Mouse (Mus musculus): ENCODE data around the gene Ift52. TPM values are rescaled to one million over a fixed set of nuclear protein-coding genes. Genes with fewer than 3 reads are reported as not detected.

Gene Ift52
- total and polyA plus RNA-seq, 2 experiments from 2014 or later, result 15.8 to 31.8 TPM

DNA sequence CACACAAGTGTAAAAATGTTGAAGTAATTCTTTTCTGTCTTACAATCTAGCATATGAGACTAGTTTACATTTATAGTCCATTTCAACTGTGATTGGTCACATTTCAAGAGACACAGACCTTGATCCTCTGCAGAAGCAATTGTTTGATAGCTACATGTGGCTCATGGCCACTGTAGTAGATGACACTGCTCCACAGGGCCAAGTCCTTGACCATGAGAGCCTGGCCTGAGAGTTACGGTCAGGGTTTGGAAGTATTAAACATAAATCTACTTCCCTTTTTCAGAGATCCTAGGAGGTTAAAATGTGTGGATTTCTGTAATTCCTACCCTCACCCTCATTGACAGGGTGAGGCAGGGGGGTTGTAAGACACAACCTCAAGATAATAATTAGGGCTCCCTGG is 16.1 kb upstream of the Ift52 start:
- Histone ChIP-seq H3K9me3 (ENCODE audit: low read length) (no peaks in the 10 kb centered on the region), H3K4me1 (ENCODE audit: insufficient read depth, low read length) (0 out of 2 replicates have a peak, but pooled peaks cover 2% of the 10 kb centered on the region), H3K9ac (replicated peaks; ENCODE audit: low read length) (no peak overlapping the region), H3K4me2 (ENCODE audit: low read depth, low read length) (no peak overlapping the region), H3K4me3 (ENCODE audit: low read length) (no peak overlapping the region), H3K36me3 (ENCODE audit: insufficient read depth, low read length) (no peaks in the 10 kb centered on the region), H3K27ac (no peak overlapping the region), H3K27me3 (ENCODE audit: insufficient read depth, low read length) (no peaks in the 10 kb centered on the region)
- ATAC-seq, result no peak
- TF ChIP-seq CTCF (IDR thresholded peaks at IDR 0.05; ENCODE audit: low read depth), result no peak
- WGBS, result 100% methylated on average over 1 of the region's 1 CpGs
- DNase-seq (ENCODE audit: low spot score), result no peak

DNA sequence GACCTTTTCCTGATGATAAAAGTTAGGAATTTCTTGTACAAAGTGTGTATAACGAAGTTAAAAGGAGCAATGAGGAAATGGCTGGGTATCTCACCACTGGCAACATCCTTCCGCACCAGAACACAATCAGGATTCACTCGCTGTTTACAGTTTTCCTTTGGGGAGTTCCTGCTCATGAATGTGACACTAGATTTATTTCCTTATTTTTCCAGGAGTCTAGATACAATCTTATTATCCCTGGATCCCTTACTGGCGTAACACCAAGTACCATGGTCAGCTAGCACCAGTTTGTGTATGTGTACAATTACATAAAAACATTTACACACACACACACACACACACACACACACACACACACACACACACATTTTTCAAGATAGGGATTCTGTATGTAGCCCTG is 9.9 kb upstream of the Ift52 start:
- Histone ChIP-seq H3K9ac (replicated peaks; ENCODE audit: low read length) (no peak overlapping the region), H3K36me3 (ENCODE audit: insufficient read depth, low read length) (no peaks in the 10 kb centered on the region), H3K4me2 (ENCODE audit: low read depth, low read length) (no peak overlapping the region), H3K4me3 (ENCODE audit: low read length) (no peak overlapping the region), H3K27me3 (ENCODE audit: insufficient read depth, low read length) (no peaks in the 10 kb centered on the region), H3K9me3 (ENCODE audit: low read length) (no peaks in the 10 kb centered on the region), H3K4me1 (ENCODE audit: insufficient read depth, low read length) (no peaks in the 10 kb centered on the region), H3K27ac (no peak overlapping the region)
- ATAC-seq (no peak), DNase-seq (ENCODE audit: low spot score) (no peak)
- TF ChIP-seq CTCF (IDR thresholded peaks at IDR 0.05; ENCODE audit: low read depth), result no peak
- WGBS, result 76% methylated on average over 4 of the region's 4 CpGs

GRCm38 (mm10) chr2:163031289-163031688 is 14.1 kb downstream of the Ift52 start:
- Histone ChIP-seq H3K9ac (replicated peaks; ENCODE audit: low read length) (no peak overlapping the region), H3K4me3 (ENCODE audit: low read length) (no peak overlapping the region), H3K27ac (no peak overlapping the region), H3K36me3 (ENCODE audit: insufficient read depth, low read length) (peaks cover 49% of the 10 kb centered on the region), H3K27me3 (ENCODE audit: insufficient read depth, low read length) (no peaks in the 10 kb centered on the region), H3K4me1 (ENCODE audit: insufficient read depth, low read length) (no peaks in the 10 kb centered on the region), H3K9me3 (ENCODE audit: low read length) (no peaks in the 10 kb centered on the region), H3K4me2 (ENCODE audit: low read depth, low read length) (no peak overlapping the region)
- WGBS, result 88% methylated on average over 5 of the region's 5 CpGs
- ATAC-seq, result no peak
- DNase-seq (ENCODE audit: low spot score), result no peak
- no peak for TF ChIP-seq CTCF (IDR thresholded peaks at IDR 0.05; ENCODE audit: low read depth)

- Histone ChIP-seq H3K4me1 (ENCODE audit: insufficient read depth, low read length) (no peaks in the 10 kb centered on the region), H3K9me3 (ENCODE audit: low read length) (no peaks in the 10 kb centered on the region), H3K9ac (replicated peaks; ENCODE audit: low read length) (no peak overlapping the region), H3K4me3 (ENCODE audit: low read length) (no peak overlapping the region), H3K4me2 (ENCODE audit: low read depth, low read length) (no peak overlapping the region), H3K27me3 (ENCODE audit: insufficient read depth, low read length) (no peaks in the 10 kb centered on the region), H3K27ac (no peak overlapping the region), H3K36me3 (ENCODE audit: insufficient read depth, low read length) (peaks cover 48% of the 10 kb centered on the region)
- 80% methylated on average over 2 of the region's 2 CpGs for WGBS
- no peak for DNase-seq (ENCODE audit: low spot score)
- TF ChIP-seq CTCF (IDR thresholded peaks at IDR 0.05; ENCODE audit: low read depth), result no peak
- no peak for ATAC-seq
Observed at GRCm38 (mm10) chr2:163031757-163032156, 14.6 kb downstream of the Ift52 start.

- Histone ChIP-seq H3K4me3 (ENCODE audit: low read length) (no peak overlapping the region), H3K36me3 (ENCODE audit: insufficient read depth, low read length) (peaks cover 54% of the 10 kb centered on the region), H3K9ac (replicated peaks; ENCODE audit: low read length) (no peak overlapping the region), H3K27ac (no peak overlapping the region), H3K9me3 (ENCODE audit: low read length) (no peaks in the 10 kb centered on the region), H3K4me1 (ENCODE audit: insufficient read depth, low read length) (no peaks in the 10 kb centered on the region), H3K27me3 (ENCODE audit: insufficient read depth, low read length) (no peaks in the 10 kb centered on the region), H3K4me2 (ENCODE audit: low read depth, low read length) (no peak overlapping the region)
- ATAC-seq (no peak), DNase-seq (ENCODE audit: low spot score) (no peak)
- TF ChIP-seq CTCF (IDR thresholded peaks at IDR 0.05; ENCODE audit: low read depth), result no peak
- 45% methylated on average over 4 of the region's 4 CpGs for whole genome bisulfite sequencing
Observed at GRCm38 (mm10) chr2:163032622-163033021, 15.5 kb downstream of the Ift52 start.

DNA sequence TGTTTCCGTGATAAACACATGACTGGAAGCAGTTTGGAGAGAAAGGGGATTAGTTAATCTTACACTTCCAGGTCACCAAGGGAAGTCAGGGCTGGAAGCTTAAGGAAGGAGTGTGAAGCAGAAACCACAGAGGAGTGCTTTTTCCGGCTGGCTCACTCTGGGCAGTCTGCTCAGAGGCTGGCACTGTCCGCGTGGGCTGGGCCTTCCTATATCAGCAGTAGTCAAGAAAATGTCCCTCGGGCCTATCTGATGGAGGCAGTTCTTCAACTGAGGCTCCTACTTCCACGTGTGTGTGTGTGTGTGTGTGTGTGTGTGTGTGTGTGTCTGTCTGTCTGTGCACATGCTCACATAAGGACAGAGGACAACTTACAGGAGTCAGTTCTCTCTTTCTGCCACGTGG is 22.8 kb downstream of the Ift52 start:
- H3K9ac ChIP-seq (replicated peaks; ENCODE audit: low read length), result no peak overlapping the region
- no peaks in the 10 kb centered on the region for H3K9me3 ChIP-seq (ENCODE audit: low read length)
- ATAC-seq, result no peak
- no peak for DNase-seq (ENCODE audit: low spot score)
- no peak overlapping the region for H3K4me3 ChIP-seq (ENCODE audit: low read length)
- no peaks in the 10 kb centered on the region for H3K27me3 ChIP-seq (ENCODE audit: insufficient read depth, low read length)
- no peak overlapping the region for H3K4me2 ChIP-seq (ENCODE audit: low read depth, low read length)
- 85% methylated on average over 7 of the region's 7 CpGs for WGBS
- H3K36me3 ChIP-seq (ENCODE audit: insufficient read depth, low read length), result peaks cover 52% of the 10 kb centered on the region
- TF ChIP-seq CTCF (IDR thresholded peaks at IDR 0.05; ENCODE audit: low read depth), result no peak
- H3K27ac ChIP-seq, result no peak overlapping the region
- H3K4me1 ChIP-seq (ENCODE audit: insufficient read depth, low read length), result no peaks in the 10 kb centered on the region

GRCm38 (mm10) chr2:163048125-163048524 is 31.0 kb downstream of the Ift52 start:
- Histone ChIP-seq H3K9ac (replicated peaks; ENCODE audit: low read length) (no peak overlapping the region), H3K27ac (no peak overlapping the region), H3K4me1 (ENCODE audit: insufficient read depth, low read length) (no peaks in the 10 kb centered on the region), H3K36me3 (ENCODE audit: insufficient read depth, low read length) (peaks cover 22% of the 10 kb centered on the region), H3K4me3 (ENCODE audit: low read length) (peak overlapping the region; percentile 11; the same call in 1 of the 2 replicates), H3K4me2 (ENCODE audit: low read depth, low read length) (peak overlapping the region; percentile 50), H3K27me3 (ENCODE audit: insufficient read depth, low read length) (no peaks in the 10 kb centered on the region), H3K9me3 (ENCODE audit: low read length) (no peaks in the 10 kb centered on the region)
- peak; percentile 91 for DNase-seq (ENCODE audit: low spot score)
- peak; percentile 90 for TF ChIP-seq CTCF (IDR thresholded peaks at IDR 0.05; ENCODE audit: low read depth)
- ATAC-seq, result peak; percentile 68; the same call in 1 of the 2 replicates
- WGBS, result 6% methylated on average over 10 of the region's 10 CpGs

All from hindbrain, postnatal 0 days (tissue).